Mouse (Mus musculus): ENCODE data around the gene Mpp4. TPM values are rescaled to one million over a fixed set of nuclear protein-coding genes. Genes with fewer than 3 reads are reported as not detected.

The Mpp4 gene
- 4.8 and 6.2 TPM in 2 replicates for polyA plus RNA-seq (2015; fragmentation: Nextera tagmentation; extraction: Ambion mirVana)

GRCm38 (mm10) chr1:59163030-59163461 is at the start of gene Mpp4:
Gene Mpp4 (minus strand): TSS chr1:59163389.
- peak; percentile 92 for DNase-seq (ENCODE audit: low spot score)

- DNase-seq (ENCODE audit: low spot score), result no peak
These were observed 49.8 kb upstream of the Mpp4 start for GRCm38 (mm10) chr1:59212951-59213350.

GRCm38 (mm10) chr1:59212076-59212779 is 49.0 kb upstream of the Mpp4 start:
- DNase-seq (ENCODE audit: low spot score), result no peak

GRCm38 (mm10) chr1:59211651-59212050 is 48.5 kb upstream of the Mpp4 start:
- no peak for DNase-seq (ENCODE audit: low spot score)

- DNase-seq (ENCODE audit: low spot score), result no peak
These were observed 45.1 kb upstream of the Mpp4 start for GRCm38 (mm10) chr1:59208331-59208730.

GRCm38 (mm10) chr1:59204489-59204888 is 41.3 kb upstream of the Mpp4 start:
- DNase-seq (ENCODE audit: low spot score), result no peak

GRCm38 (mm10) chr1:59202367-59202766 is 39.2 kb upstream of the Mpp4 start:
- DNase-seq (ENCODE audit: low spot score), result no peak

- DNase-seq (ENCODE audit: low spot score), result no peak
These were observed 38.4 kb upstream of the Mpp4 start for GRCm38 (mm10) chr1:59201561-59201960.

- no peak for DNase-seq (ENCODE audit: low spot score)
These were observed 37.8 kb upstream of the Mpp4 start for GRCm38 (mm10) chr1:59200960-59201359.

- DNase-seq (ENCODE audit: low spot score), result no peak
These were observed 31.8 kb upstream of the Mpp4 start for GRCm38 (mm10) chr1:59194979-59195378.

GRCm38 (mm10) chr1:59187786-59188185 is 24.6 kb upstream of the Mpp4 start:
- no peak for DNase-seq (ENCODE audit: low spot score)

GRCm38 (mm10) chr1:59186317-59186716 is 23.1 kb upstream of the Mpp4 start:
- DNase-seq (ENCODE audit: low spot score), result no peak

- DNase-seq (ENCODE audit: low spot score), result no peak
These were observed 22.2 kb upstream of the Mpp4 start for GRCm38 (mm10) chr1:59185410-59185809.

GRCm38 (mm10) chr1:59183045-59183444 is 19.9 kb upstream of the Mpp4 start:
- no peak for DNase-seq (ENCODE audit: low spot score)

- DNase-seq (ENCODE audit: low spot score), result no peak
These were observed 19.2 kb upstream of the Mpp4 start for GRCm38 (mm10) chr1:59182373-59182772.

GRCm38 (mm10) chr1:59180003-59180402 is 16.8 kb upstream of the Mpp4 start:
- DNase-seq (ENCODE audit: low spot score), result peak; percentile 37

- DNase-seq (ENCODE audit: low spot score), result no peak
These were observed 15.2 kb upstream of the Mpp4 start for GRCm38 (mm10) chr1:59178401-59178800.

GRCm38 (mm10) chr1:59174514-59175373 is 11.6 kb upstream of the Mpp4 start:
- DNase-seq (ENCODE audit: low spot score), result no peak

GRCm38 (mm10) chr1:59173023-59173422 is 9.8 kb upstream of the Mpp4 start:
- DNase-seq (ENCODE audit: low spot score), result peak; percentile 68

- DNase-seq (ENCODE audit: low spot score), result peak; percentile 50
These were observed 8.7 kb upstream of the Mpp4 start for GRCm38 (mm10) chr1:59171875-59172274.

GRCm38 (mm10) chr1:59170290-59170689 is 7.1 kb upstream of the Mpp4 start:
- DNase-seq (ENCODE audit: low spot score), result no peak

GRCm38 (mm10) chr1:59169586-59169985 is 6.4 kb upstream of the Mpp4 start:
- no peak for DNase-seq (ENCODE audit: low spot score)

Data from thymus, postnatal 0 days (tissue).